Mouse (Mus musculus) gonadal fat pad, adult 2 months (tissue): ENCODE data around the gene Atf1. TPM values are rescaled to one million over a fixed set of nuclear protein-coding genes. Genes with fewer than 3 reads are reported as not detected.

Source experiments
- DNase-seq: peaks from one replicate; pipeline ENCODE4 v3.0.0-alpha.2; 2012; ENCODE audit warnings: low read depth
- polyA plus RNA-seq: library from polyadenylated mRNA; depleted of rRNA; stranded (reverse); fragments of >200 nt; gene quantifications from 2 replicates; pipeline ENCODE4 v1.2.3, GENCODE M21; 2012; rRNA removed

Atf1 gene
- polyA plus RNA-seq, result 35.1 and 38.7 TPM in 2 replicates

GRCm38 (mm10) chr15:100227663-100228534 lies at the start of gene Atf1:
TSS of gene Atf1 (plus strand) at chr15:100227819.
- DNase-seq, result no peak

- no peak for DNase-seq
Observed at GRCm38 (mm10) chr15:100178487-100178886, 49.1 kb upstream of the Atf1 start.

- DNase-seq, result no peak
Observed at GRCm38 (mm10) chr15:100179685-100180084, 47.9 kb upstream of the Atf1 start.

GRCm38 (mm10) chr15:100180221-100180620 lies 47.4 kb upstream of the Atf1 start:
- DNase-seq, result no peak

- no peak for DNase-seq
Observed at GRCm38 (mm10) chr15:100181841-100182240, 45.8 kb upstream of the Atf1 start.

GRCm38 (mm10) chr15:100182526-100183280 lies 44.9 kb upstream of the Atf1 start:
- no peak for DNase-seq

GRCm38 (mm10) chr15:100183510-100183909 lies 44.1 kb upstream of the Atf1 start:
- no peak for DNase-seq

- no peak for DNase-seq
Observed at GRCm38 (mm10) chr15:100184821-100185496, 42.7 kb upstream of the Atf1 start.

GRCm38 (mm10) chr15:100186234-100186633 lies 41.4 kb upstream of the Atf1 start:
- no peak for DNase-seq

GRCm38 (mm10) chr15:100186882-100187672 lies 40.5 kb upstream of the Atf1 start:
- no peak for DNase-seq

- DNase-seq, result no peak
Observed at GRCm38 (mm10) chr15:100188542-100188941, 39.1 kb upstream of the Atf1 start.

GRCm38 (mm10) chr15:100188962-100189404 lies 38.6 kb upstream of the Atf1 start:
- no peak for DNase-seq

GRCm38 (mm10) chr15:100190083-100190482 lies 37.5 kb upstream of the Atf1 start:
- DNase-seq, result no peak

GRCm38 (mm10) chr15:100198983-100199745 lies 28.5 kb upstream of the Atf1 start:
- DNase-seq, result no peak

- peak; percentile 55 for DNase-seq
Observed at GRCm38 (mm10) chr15:100199790-100200189, 27.8 kb upstream of the Atf1 start.

- DNase-seq, result no peak
Observed at GRCm38 (mm10) chr15:100201806-100202205, 25.8 kb upstream of the Atf1 start.

GRCm38 (mm10) chr15:100202431-100203015 lies 25.1 kb upstream of the Atf1 start:
- no peak for DNase-seq

GRCm38 (mm10) chr15:100204574-100204973 lies 23.0 kb upstream of the Atf1 start:
- DNase-seq, result no peak

GRCm38 (mm10) chr15:100210013-100210412 lies 17.6 kb upstream of the Atf1 start:
- no peak for DNase-seq

GRCm38 (mm10) chr15:100213339-100213738 lies 14.3 kb upstream of the Atf1 start:
- DNase-seq, result peak; percentile 58
